Mouse (Mus musculus) cortical plate, adult 2 months (tissue): ENCODE measurements around the gene Zp3. TPM values are rescaled to one million over a fixed set of nuclear protein-coding genes. Genes with fewer than 3 reads are reported as not detected.
A peak's percentile ranks its signal among the peaks of the same experiment; 100 is the strongest.

Experiments used
- H3K27ac ChIP-seq: fragments of 200-500 bp; 2 replicates; pipeline ENCODE4 v1.5.1; 2012; ENCODE audit warnings: low read length, control low read depth, inconsistent platforms; ENCODE audit not compliant: insufficient read depth
- H3K4me1 ChIP-seq: fragments of 200-500 bp; 2 replicates; pipeline ENCODE4 v1.6.1; 2011; ENCODE audit warnings: low read length; ENCODE audit not compliant: control insufficient read depth, insufficient read depth
- H3K4me3 ChIP-seq: fragments of 200-500 bp; 2 replicates; pipeline ENCODE4 v1.5.1; 2011; ENCODE audit warnings: mild to moderate bottlenecking, low read length, control low read depth; ENCODE audit not compliant: insufficient read depth
- CTCF ChIP-seq: fragments of 200-500 bp; IDR thresholded peaks from 2 replicates; pipeline ENCODE4 v1.5.1; 2011; ENCODE audit warnings: mild to moderate bottlenecking, control low read depth, low read length; ENCODE audit not compliant: insufficient read depth; ENCODE audit errors: extremely low read depth
- POLR2A ChIP-seq: fragments of 200-500 bp; IDR thresholded peaks from 2 replicates; pipeline ENCODE4 v1.6.1; 2011; ENCODE audit warnings: mild to moderate bottlenecking, low read length, control low read depth; ENCODE audit not compliant: insufficient read depth; ENCODE audit errors: extremely low read depth
- polyA plus RNA-seq: library from polyadenylated mRNA; depleted of rRNA; stranded (reverse); fragments of >200 nt; gene quantifications from 2 replicates; pipeline ENCODE4 v1.2.3, GENCODE M21; 2012

Zp3 gene
- polyA plus RNA-seq, 1 experiment: not detected

- no peak overlapping the region for H3K4me3 ChIP-seq
- no peak overlapping the region for H3K27ac ChIP-seq
- H3K4me1 ChIP-seq: no peaks in the 10 kb centered on the region
- TF ChIP-seq CTCF (no peak), POLR2A (no peak)
These were observed 37.2 kb upstream of the Zp3 start for GRCm38 (mm10) chr5:135942710-135943109.

GRCm38 (mm10) chr5:135945916-135946408, 33.9 kb upstream of the Zp3 start:
- TF ChIP-seq CTCF (no peak), POLR2A (no peak)
- no peaks in the 10 kb centered on the region for H3K4me1 ChIP-seq
- no peak overlapping the region for H3K27ac ChIP-seq
- H3K4me3 ChIP-seq: no peak overlapping the region

GRCm38 (mm10) chr5:135946621-135947020, 33.3 kb upstream of the Zp3 start:
- Histone ChIP-seq H3K4me1 (no peaks in the 10 kb centered on the region), H3K27ac (no peak overlapping the region), H3K4me3 (no peak overlapping the region)
- TF ChIP-seq POLR2A: no peak
- no peak for TF ChIP-seq CTCF

GRCm38 (mm10) chr5:135950710-135951412, 29.0 kb upstream of the Zp3 start:
- TF ChIP-seq CTCF: no peak
- TF ChIP-seq POLR2A: no peak
- H3K4me1 ChIP-seq: no peaks in the 10 kb centered on the region
- H3K27ac ChIP-seq: no peak overlapping the region
- no peak overlapping the region for H3K4me3 ChIP-seq

- no peaks in the 10 kb centered on the region for H3K4me1 ChIP-seq
- H3K27ac ChIP-seq: no peak overlapping the region
- no peak for TF ChIP-seq CTCF
- TF ChIP-seq POLR2A: no peak
- H3K4me3 ChIP-seq: no peak overlapping the region
These were observed 28.2 kb upstream of the Zp3 start for GRCm38 (mm10) chr5:135951660-135952059.

GRCm38 (mm10) chr5:135952830-135953229, 27.1 kb upstream of the Zp3 start:
- H3K4me1 ChIP-seq: no peaks in the 10 kb centered on the region
- no peak overlapping the region for H3K4me3 ChIP-seq
- no peak overlapping the region for H3K27ac ChIP-seq
- TF ChIP-seq CTCF: no peak

- no peak for TF ChIP-seq CTCF
- Histone ChIP-seq H3K27ac (peak overlapping the region; percentile 7; the same call in 1 of the 2 replicates), H3K4me3 (peak overlapping the region; percentile 28; the same call in 1 of the 2 replicates), H3K4me1 (peaks cover 2% of the 10 kb centered on the region; the same call in 1 of the 2 replicates)
These were observed 23.3 kb upstream of the Zp3 start for GRCm38 (mm10) chr5:135956300-135957206.

- Histone ChIP-seq H3K4me1 (peaks cover 5% of the 10 kb centered on the region; the same call in 1 of the 2 replicates), H3K4me3 (peak overlapping the region; percentile 28), H3K27ac (peak overlapping the region; percentile 65)
- TF ChIP-seq POLR2A: peak; percentile 81
- no peak for TF ChIP-seq CTCF
These were observed 22.5 kb upstream of the Zp3 start for GRCm38 (mm10) chr5:135957207-135957974.

- H3K4me1 ChIP-seq: peaks cover 5% of the 10 kb centered on the region; the same call in 1 of the 2 replicates
- TF ChIP-seq CTCF (no peak), POLR2A (no peak)
- no peak overlapping the region for H3K4me3 ChIP-seq
- no peak overlapping the region for H3K27ac ChIP-seq
These were observed 21.5 kb upstream of the Zp3 start for GRCm38 (mm10) chr5:135958367-135958766.
